Mouse (Mus musculus) spleen, adult 2 months (tissue): ENCODE data around the gene Tbx18.

Experiments
- CTCF ChIP-seq: fragments of 200-500 bp; IDR thresholded peaks from 2 replicates; pipeline ENCODE4 v1.5.1; 2011; ENCODE audit warnings: mild to moderate bottlenecking, inconsistent platforms; ENCODE audit not compliant: insufficient read depth, insufficient read length, insufficient replicate concordance; ENCODE audit errors: extremely low read depth
- POLR2A ChIP-seq: fragments of 200-500 bp; IDR thresholded peaks from 2 replicates; pipeline ENCODE4 v1.6.1; 2011; ENCODE audit warnings: low read depth, low read length, inconsistent platforms

GRCm38 (mm10) chr9:87735046-87735445 lies 4.0 kb upstream of the Tbx18 start:
- TF ChIP-seq POLR2A (no peak), CTCF (no peak)
